Mouse (Mus musculus): ENCODE data around the gene Kctd5.

GRCm38 (mm10) chr17:24044482-24044881, 28.8 kb downstream of the Kctd5 start:
- TF ChIP-seq CTCF (IDR thresholded peaks at IDR 0.05; ENCODE audit: low read depth) (no peak), EP300 (IDR thresholded peaks at IDR 0.05; ENCODE audit: low read depth) (no peak)
